Mouse (Mus musculus) lung, embryonic 15.5 days (tissue): ENCODE measurements around the gene Xpa. TPM values are rescaled to one million over a fixed set of nuclear protein-coding genes. Genes with fewer than 3 reads are reported as not detected.
A peak's percentile ranks its signal among the peaks of the same experiment; 100 is the strongest.

ENCODE experiments used
- ATAC-seq: fragments of 200-750 bp; cut with Nextera tagmentation; 2 replicates; pipeline ENCODE4 v1.8.0; 2017; ENCODE audit warnings: moderate number of reproducible peaks, borderline replicate concordance; ENCODE audit not compliant: low FRiP score, low TSS enrichment; ENCODE audit errors: extremely low read depth
- H3K27ac ChIP-seq: fragments of 300-500 bp; sonication (generic); 2 replicates; pipeline ENCODE4 v1.5.1; 2015; ENCODE audit warnings: moderate library complexity, mild to moderate bottlenecking, inconsistent platforms
- H3K27me3 ChIP-seq: fragments of 300-500 bp; sonication (generic); 2 replicates; pipeline ENCODE4 v1.6.1; 2015; ENCODE audit warnings: inconsistent platforms
- H3K36me3 ChIP-seq: fragments of 300-500 bp; sonication (generic); 2 replicates; pipeline ENCODE4 v1.6.1; 2015; ENCODE audit warnings: inconsistent platforms
- H3K4me1 ChIP-seq: fragments of 300-500 bp; sonication (generic); 2 replicates; pipeline ENCODE4 v1.6.1; 2015; ENCODE audit warnings: inconsistent platforms
- H3K4me2 ChIP-seq: fragments of 300-500 bp; sonication (generic); 2 replicates; pipeline ENCODE4 v1.6.1; 2015; ENCODE audit warnings: inconsistent platforms, mild to moderate bottlenecking, moderate library complexity
- H3K4me3 ChIP-seq: fragments of 300-500 bp; sonication (generic); 2 replicates; pipeline ENCODE4 v1.5.1; 2015; ENCODE audit warnings: mild to moderate bottlenecking, inconsistent platforms
- H3K9ac ChIP-seq: fragments of 300-500 bp; sonication (generic); 2 replicates; pipeline ENCODE4 v1.6.1; 2015; ENCODE audit warnings: inconsistent platforms
- H3K9me3 ChIP-seq: fragments of 300-500 bp; sonication (generic); 2 replicates; pipeline ENCODE4 v1.6.1; 2016; ENCODE audit warnings: inconsistent platforms
- WGBS: fragments of 180-500 bp; shearing (Covaris S2); methylation state at CpG from one replicate; pipeline ENCODE4 v1.1.7; 2015; 5-methylcytosine and 5-hydroxymethylcytosine counted together
- polyA plus RNA-seq: library from polyadenylated mRNA; unstranded; fragments of >200 nt; fragmentation: Nextera tagmentation; extraction: Ambion mirVana; gene quantifications from 2 replicates; pipeline ENCODE4 v1.2.1, GENCODE M21; 2015

The Xpa gene
- polyA plus RNA-seq, 1 experiment from 2014 or later = 19.7 TPM

DNA sequence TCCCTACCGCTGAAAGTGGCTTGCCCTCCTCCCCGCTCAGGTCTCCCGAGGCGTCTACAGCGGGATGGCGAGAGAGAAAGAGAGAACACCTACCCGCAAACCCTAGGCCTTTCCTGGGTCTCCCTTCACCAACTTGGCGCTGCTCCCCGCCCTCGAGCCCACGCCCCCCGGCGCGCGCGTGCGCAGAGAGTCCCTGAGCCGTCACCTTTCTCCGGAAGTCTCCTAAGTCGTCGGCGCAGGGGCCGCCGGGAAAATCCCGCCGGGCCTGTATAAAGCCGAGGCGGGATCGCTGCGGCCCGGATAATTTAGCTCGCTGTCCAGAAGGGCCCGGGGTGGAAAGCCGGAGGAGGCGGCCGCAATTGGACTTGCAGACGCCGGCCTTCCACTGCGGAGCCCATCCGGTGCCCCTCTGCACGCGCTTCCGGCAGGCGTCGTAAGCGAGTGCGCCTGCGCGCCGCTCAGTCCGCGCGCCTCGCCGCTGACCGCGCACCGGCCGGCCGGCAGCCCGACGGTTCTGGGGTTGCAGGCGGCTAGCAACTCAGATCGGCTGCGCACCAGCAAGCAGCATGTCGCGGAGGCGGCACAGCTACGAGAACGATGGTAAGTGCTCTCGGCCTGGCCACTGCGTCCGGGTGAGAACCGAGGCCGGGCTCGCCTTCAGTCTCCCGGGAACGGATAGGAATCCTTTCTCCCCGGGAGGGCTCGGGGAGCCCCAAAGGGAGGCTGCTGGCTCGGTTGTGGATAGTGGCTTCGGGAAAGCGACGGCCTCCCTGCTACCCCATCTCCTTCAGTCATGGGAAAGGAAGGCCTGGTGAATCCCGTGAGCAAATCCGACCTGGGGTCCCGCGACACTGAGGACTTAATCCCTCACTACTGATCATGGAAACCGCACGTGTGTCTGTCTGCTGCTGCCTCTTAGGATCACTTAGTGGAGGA is 57.6 kb downstream of the Xpa start, which contains the start of the genes Ncbp1 and Tstd2:
Gene Ncbp1, plus strand, starts transcription at position 327 of the 936 bp plus-strand sequence.
Gene Tstd2, minus strand, starts transcription at position 408 of the 936 bp plus-strand sequence.
- peak; percentile 92 for ATAC-seq
- no peaks in the 10 kb centered on the region for H3K27me3 ChIP-seq
- peak within 1 kb of the TSS; percentile 80 for H3K4me2 ChIP-seq

DNA sequence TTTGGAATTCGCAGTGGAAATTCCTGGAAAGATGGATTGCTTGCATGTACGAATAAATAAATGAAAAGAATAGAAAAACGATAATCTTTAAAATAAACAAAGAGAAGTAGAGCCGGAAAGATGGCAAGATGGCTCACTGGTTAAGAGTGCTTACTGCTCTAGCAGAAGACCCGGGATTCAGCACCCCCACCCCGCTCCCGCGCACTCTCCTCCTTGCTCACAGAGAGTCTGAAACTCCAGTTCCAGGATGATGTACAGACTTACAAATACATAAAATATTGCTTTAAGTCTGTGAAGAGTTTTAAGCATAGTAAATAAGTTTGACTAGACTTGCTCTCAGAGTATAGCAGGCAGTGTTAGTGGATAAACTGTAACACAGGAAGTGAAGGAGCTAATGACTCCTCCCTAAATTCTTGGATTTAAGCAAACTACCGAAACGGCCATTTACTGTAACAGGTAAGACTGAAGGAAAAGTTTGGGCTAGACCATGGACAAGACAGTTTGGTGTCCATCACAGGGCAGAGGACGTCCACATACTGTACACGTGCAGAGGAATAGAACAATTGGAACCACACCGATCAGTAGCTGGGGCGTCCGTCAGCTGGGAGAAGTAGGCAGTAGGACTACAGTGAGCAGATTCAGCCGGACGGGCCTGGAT is 58.4 kb downstream of the Xpa start:
- Histone ChIP-seq H3K4me3 (peak overlapping the region; percentile 98), H3K36me3 (peaks cover 25% of the 10 kb centered on the region), H3K9me3 (no peaks in the 10 kb centered on the region), H3K27me3 (no peaks in the 10 kb centered on the region), H3K9ac (peak overlapping the region; percentile 96), H3K4me2 (peak overlapping the region; percentile 80), H3K27ac (peak overlapping the region; percentile 100), H3K4me1 (peaks cover 22% of the 10 kb centered on the region)
- peak; percentile 72 for ATAC-seq
- WGBS = 4% methylated on average over 17 of the region's 17 CpGs

More for the DNA sequence above, 57.6 kb downstream of the Xpa start, which contains the start of the genes Ncbp1 and Tstd2:
- H3K36me3 ChIP-seq = peaks cover 17% of the 10 kb centered on the region
- no peaks in the 10 kb centered on the region for H3K9me3 ChIP-seq
- H3K4me1 ChIP-seq = peaks cover 22% of the 10 kb centered on the region
- H3K9ac ChIP-seq = peak within 1 kb of the TSS; percentile 96
- peak within 1 kb of the TSS; percentile 100 for H3K27ac ChIP-seq
- H3K4me3 ChIP-seq = peak within 1 kb of the TSS; percentile 98
- WGBS = under 1% methylated on average over 89 of the region's 90 CpGs

DNA sequence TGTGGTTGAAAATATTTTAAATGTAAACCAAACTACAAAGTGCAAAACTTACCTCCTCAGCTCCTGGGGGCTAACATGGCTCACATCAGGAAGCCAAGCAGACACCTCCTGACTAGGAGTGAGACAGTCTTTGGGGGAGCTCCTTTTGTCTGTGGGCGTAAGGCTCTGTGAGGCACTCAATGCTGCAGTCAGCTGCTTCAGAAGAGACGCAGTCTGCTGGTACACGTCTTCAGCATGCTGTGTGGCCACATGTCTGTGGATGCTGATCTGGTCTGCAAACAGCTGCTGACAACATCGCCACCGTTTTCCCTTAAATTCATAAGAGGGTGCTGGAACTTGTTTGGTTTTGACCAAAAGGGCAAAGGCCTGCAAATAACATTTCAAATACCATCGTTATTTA is 64.3 kb downstream of the Xpa start:
- WGBS = 83% methylated on average over 6 of the region's 6 CpGs
- H3K36me3 ChIP-seq = peaks cover 66% of the 10 kb centered on the region
- no peak overlapping the region for H3K27ac ChIP-seq
- no peak overlapping the region for H3K4me2 ChIP-seq
- no peak overlapping the region for H3K4me3 ChIP-seq
- H3K9ac ChIP-seq = no peak overlapping the region
- no peaks in the 10 kb centered on the region for H3K27me3 ChIP-seq
- H3K4me1 ChIP-seq = peaks cover under 1% of the 10 kb centered on the region; the same call in 1 of the 2 replicates
- no peak for ATAC-seq
- H3K9me3 ChIP-seq = no peaks in the 10 kb centered on the region

DNA sequence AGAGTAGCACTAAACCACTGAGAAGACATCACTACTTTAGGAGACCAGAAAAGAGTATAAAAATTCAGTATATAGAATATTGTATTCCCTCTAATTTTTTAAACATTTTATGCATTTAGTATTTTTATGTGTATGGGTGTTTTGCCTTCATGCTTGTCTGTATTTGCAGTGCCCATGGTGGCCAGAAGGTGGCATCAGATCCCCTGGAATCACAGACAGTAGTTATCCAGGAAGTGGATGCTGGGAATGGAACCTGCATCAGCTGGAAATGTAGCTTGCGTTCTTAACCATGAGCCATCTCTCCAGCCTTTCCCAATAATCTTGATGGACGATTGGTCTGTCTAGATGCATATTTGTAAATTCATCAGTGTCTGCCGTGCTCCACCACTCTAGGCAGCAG is 65.9 kb downstream of the Xpa start:
- Histone ChIP-seq H3K4me2 (no peak overlapping the region), H3K36me3 (peaks cover 77% of the 10 kb centered on the region), H3K27me3 (no peaks in the 10 kb centered on the region), H3K4me1 (no peaks in the 10 kb centered on the region), H3K4me3 (no peak overlapping the region), H3K27ac (no peak overlapping the region), H3K9me3 (no peaks in the 10 kb centered on the region), H3K9ac (no peak overlapping the region)
- no peak for ATAC-seq
- WGBS = 69% methylated on average over 3 of the region's 3 CpGs

DNA sequence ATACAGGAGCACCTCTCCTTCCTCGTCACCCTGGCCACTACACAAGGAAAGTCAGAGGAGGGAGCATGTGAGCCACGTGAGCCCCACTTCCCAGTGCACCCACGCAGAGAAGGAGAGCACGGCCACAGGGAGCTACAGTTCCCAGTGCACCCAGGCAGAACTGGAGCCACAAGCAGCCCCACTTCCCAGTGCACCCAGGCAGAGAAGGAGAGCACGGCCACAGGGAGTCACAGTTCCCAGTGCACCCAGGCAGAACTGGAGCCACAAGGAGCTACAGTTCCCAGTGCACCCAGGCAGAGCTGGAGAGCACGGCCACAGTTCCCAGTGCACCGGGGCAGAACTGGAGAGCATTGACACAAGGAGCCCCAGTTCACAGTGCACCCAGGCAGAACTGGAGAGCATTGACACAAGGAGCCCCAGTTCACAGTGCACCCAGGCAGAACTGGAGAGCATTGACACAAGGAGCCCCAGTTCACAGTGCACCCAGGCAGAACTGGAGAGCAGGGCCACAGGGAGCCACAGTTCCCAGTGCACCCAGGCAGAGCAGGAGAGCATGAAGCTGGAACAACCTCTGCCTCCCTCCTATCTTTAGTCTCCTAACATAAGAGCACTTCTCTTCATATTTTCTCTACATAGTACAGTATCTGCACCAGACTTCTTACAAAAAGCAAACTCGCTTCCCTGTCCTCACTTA is 66.7 kb downstream of the Xpa start:
- Histone ChIP-seq H3K4me2 (no peak overlapping the region), H3K4me3 (no peak overlapping the region), H3K27me3 (no peaks in the 10 kb centered on the region), H3K36me3 (peaks cover 79% of the 10 kb centered on the region), H3K9ac (no peak overlapping the region), H3K4me1 (no peaks in the 10 kb centered on the region), H3K9me3 (no peaks in the 10 kb centered on the region), H3K27ac (no peak overlapping the region)
- ATAC-seq = no peak
- 87% methylated on average over 8 of the region's 8 CpGs for WGBS

DNA sequence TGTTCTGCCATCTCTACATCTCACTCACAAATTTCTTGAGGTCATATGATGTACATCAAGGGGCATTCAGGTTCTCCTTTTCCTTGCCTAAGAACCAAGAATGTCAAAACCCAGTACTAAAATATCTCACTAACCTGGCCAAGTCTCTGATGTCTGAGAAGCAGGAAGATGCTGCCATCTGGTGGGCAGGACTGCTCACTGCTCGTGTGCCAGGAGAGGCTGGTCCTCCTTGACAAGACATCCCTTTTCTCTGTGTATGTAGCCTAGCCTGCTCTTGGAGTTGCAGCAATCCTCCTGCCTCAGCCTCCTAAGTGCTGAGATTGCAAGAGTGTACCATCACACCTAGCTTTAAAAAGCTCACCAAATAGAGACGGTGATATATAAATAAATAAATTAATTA is 69.6 kb downstream of the Xpa start:
- Histone ChIP-seq H3K27ac (no peak overlapping the region), H3K4me3 (no peak overlapping the region), H3K4me1 (no peaks in the 10 kb centered on the region), H3K27me3 (no peaks in the 10 kb centered on the region), H3K4me2 (no peak overlapping the region), H3K9me3 (no peaks in the 10 kb centered on the region), H3K36me3 (peaks cover 84% of the 10 kb centered on the region), H3K9ac (no peak overlapping the region)
- 43% methylated on average over 2 of the region's 2 CpGs for whole genome bisulfite sequencing
- ATAC-seq = no peak

DNA sequence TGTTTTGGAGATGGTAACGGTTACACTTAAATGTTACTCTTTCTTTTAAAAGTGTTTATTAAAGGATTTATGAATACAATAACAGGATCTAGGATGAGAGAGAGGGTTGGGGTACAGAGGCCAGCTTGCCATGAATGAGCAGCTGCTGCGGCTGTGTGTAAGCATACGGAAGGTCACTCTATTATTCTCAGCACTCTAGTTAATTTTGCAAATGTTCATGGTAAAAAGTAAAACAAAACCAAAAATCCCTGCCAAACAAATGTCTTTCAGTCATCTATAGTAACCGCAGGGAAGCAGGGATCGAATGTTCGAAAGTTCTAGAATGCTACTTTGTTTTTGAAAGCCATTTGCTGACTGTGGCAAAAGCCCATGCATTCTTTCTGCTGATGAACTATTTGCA is 72.8 kb downstream of the Xpa start:
- peaks cover 87% of the 10 kb centered on the region for H3K36me3 ChIP-seq
- no peak for ATAC-seq
- 84% methylated on average over 6 of the region's 6 CpGs for WGBS

DNA sequence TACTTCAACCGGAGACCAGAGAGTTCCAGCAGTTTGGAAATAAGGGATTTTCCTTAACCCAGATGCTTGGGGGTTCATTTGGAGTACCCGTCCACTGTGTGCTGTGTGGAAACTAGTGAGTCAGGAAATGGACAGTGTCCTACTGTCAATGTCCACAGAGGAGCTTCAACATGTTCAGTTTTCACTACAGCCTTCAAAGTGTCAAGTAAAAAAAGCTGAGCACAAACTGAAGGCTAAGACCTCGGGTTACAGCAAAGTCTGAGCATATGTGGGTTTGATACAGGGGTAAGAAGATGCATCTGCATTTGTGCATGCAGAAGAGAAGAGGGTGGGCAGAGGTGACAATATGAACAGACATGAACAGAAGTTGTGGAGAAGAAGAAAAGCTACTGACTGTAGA is 75.3 kb downstream of the Xpa start:
- Histone ChIP-seq H3K4me1 (no peaks in the 10 kb centered on the region), H3K4me2 (no peak overlapping the region), H3K27ac (no peak overlapping the region), H3K9ac (no peak overlapping the region), H3K27me3 (no peaks in the 10 kb centered on the region), H3K36me3 (peaks cover 95% of the 10 kb centered on the region), H3K9me3 (no peaks in the 10 kb centered on the region), H3K4me3 (no peak overlapping the region)
- 86% methylated on average over 3 of the region's 3 CpGs for WGBS
- no peak for ATAC-seq

More for the DNA sequence above, 72.8 kb downstream of the Xpa start:
- no peaks in the 10 kb centered on the region for H3K9me3 ChIP-seq
- H3K27me3 ChIP-seq = no peaks in the 10 kb centered on the region
- H3K4me2 ChIP-seq = no peak overlapping the region
- H3K27ac ChIP-seq = no peak overlapping the region
- no peaks in the 10 kb centered on the region for H3K4me1 ChIP-seq
- no peak overlapping the region for H3K9ac ChIP-seq
- H3K4me3 ChIP-seq = no peak overlapping the region

DNA sequence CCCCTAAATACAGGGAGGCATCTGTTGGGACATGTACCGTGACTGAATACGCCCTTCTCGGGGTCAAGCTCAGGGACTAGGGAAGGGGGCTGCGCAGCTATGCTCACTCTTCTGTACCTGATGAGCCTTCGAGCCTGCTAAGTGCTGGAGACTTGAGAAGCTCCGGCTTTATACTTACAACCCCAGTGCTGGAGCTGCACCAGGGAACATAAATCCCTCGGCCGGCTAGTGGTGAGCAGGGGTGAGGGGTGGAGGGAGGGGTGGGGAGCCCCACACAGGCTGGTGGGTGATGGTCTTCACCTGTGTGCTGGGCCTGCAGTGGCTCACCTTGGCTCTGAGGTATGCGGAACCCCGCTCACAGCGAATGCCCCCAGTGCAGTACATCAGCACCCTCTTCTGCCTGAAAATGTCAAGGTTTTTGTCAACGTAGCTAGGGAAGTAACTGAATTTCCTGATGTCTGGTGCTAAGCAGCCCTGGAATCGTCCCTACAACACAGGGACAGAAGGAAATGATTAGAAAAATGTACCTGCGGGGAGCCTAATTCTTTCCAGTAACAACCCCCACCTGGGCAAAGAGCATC is 76.5 kb downstream of the Xpa start:
- WGBS = 90% methylated on average over 14 of the region's 14 CpGs
- Histone ChIP-seq H3K9ac (no peak overlapping the region), H3K9me3 (no peaks in the 10 kb centered on the region), H3K4me3 (no peak overlapping the region), H3K27ac (no peak overlapping the region), H3K4me2 (no peak overlapping the region), H3K27me3 (no peaks in the 10 kb centered on the region), H3K36me3 (peaks cover 92% of the 10 kb centered on the region), H3K4me1 (no peaks in the 10 kb centered on the region)
- no peak for ATAC-seq

DNA sequence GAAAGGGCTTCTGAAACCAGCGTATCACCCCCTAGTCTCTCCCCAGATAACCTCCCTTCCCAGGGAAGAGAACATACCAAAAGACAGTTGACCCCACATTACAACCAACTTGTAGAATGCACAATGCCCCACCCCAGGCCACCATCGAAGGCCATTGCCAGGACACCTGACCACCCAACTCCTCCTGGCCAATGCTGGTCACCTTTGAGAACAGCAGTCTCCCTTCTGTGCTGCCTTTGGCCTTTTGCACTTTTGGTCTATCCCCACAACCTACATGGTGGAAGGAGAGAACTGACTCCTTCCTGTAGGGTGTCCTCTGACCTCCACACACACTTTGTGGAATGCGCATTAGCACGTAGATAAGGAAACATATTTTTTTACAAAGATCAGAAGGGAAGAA is 78.6 kb downstream of the Xpa start:
- no peak overlapping the region for H3K27ac ChIP-seq
- ATAC-seq = no peak
- H3K9me3 ChIP-seq = no peaks in the 10 kb centered on the region
- H3K36me3 ChIP-seq = peaks cover 85% of the 10 kb centered on the region
- H3K4me1 ChIP-seq = no peaks in the 10 kb centered on the region
- H3K4me2 ChIP-seq = no peak overlapping the region
- H3K27me3 ChIP-seq = no peaks in the 10 kb centered on the region
- no peak overlapping the region for H3K4me3 ChIP-seq
- H3K9ac ChIP-seq = no peak overlapping the region
- 90% methylated on average over 4 of the region's 4 CpGs for WGBS

DNA sequence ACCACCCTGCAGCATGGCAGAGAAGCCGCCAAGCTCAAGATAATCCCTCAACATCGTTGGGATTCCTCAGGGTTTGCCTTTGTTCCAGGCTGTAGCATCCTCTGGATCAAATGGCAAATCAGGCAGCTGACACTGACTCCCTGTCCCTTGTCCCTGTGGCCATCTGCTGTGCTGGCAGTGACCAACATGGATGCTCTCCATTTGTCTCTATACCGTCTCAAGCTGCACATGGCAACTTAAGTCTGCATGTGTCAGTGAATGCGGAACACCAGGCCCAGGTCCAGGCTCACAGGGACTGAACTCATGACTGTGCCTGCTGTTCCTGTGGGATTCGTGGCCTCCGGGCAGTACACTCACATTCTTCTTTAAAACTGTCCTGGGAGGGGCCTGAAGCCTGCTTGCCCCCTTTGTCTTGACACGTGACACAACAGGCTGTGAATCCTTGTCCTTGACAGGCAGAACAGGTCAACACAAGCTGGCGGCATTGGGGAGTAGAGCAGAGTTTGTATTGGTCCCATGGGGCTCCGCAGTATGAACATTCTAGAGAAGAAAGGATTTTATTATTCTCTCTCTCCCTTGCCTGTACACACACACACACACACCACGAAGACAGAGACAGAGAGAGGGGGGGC is 79.5 kb downstream of the Xpa start:
- Histone ChIP-seq H3K27me3 (no peaks in the 10 kb centered on the region), H3K4me2 (no peak overlapping the region), H3K27ac (no peak overlapping the region), H3K36me3 (peaks cover 76% of the 10 kb centered on the region), H3K4me3 (no peak overlapping the region), H3K9me3 (no peaks in the 10 kb centered on the region), H3K4me1 (no peaks in the 10 kb centered on the region), H3K9ac (no peak overlapping the region)
- ATAC-seq = no peak
- WGBS = 84% methylated on average over 10 of the region's 10 CpGs
